Mouse (Mus musculus): ENCODE measurements around the gene Traf3.
A peak's percentile ranks its signal among the peaks of the same experiment; 100 is the strongest.

GRCm38 (mm10) chr12:111164310-111164751 lies 1.8 kb upstream of the Traf3 start:
- TF ChIP-seq MAFK (IDR thresholded peaks at IDR 0.05; ENCODE audit: insufficient read depth, low read depth, low read length) (no peak), HCFC1 (IDR thresholded peaks at IDR 0.05; ENCODE audit: borderline replicate concordance, insufficient read depth, low read length) (no peak), ZNF384 (IDR thresholded peaks at IDR 0.05; ENCODE audit: low read depth, low read length) (no peak), CHD2 (IDR thresholded peaks at IDR 0.05; ENCODE audit: low read depth, low read length) (peak; percentile 71; the same call in 1 of the 2 replicates)

Measured in ES-E14 (cell line).